Mouse (Mus musculus): ENCODE data around the gene Gstt1. TPM values are rescaled to one million over a fixed set of nuclear protein-coding genes. Genes with fewer than 3 reads are reported as not detected.

Gene Gstt1
- polyA plus RNA-seq, 1 experiment: 492 TPM

DNA sequence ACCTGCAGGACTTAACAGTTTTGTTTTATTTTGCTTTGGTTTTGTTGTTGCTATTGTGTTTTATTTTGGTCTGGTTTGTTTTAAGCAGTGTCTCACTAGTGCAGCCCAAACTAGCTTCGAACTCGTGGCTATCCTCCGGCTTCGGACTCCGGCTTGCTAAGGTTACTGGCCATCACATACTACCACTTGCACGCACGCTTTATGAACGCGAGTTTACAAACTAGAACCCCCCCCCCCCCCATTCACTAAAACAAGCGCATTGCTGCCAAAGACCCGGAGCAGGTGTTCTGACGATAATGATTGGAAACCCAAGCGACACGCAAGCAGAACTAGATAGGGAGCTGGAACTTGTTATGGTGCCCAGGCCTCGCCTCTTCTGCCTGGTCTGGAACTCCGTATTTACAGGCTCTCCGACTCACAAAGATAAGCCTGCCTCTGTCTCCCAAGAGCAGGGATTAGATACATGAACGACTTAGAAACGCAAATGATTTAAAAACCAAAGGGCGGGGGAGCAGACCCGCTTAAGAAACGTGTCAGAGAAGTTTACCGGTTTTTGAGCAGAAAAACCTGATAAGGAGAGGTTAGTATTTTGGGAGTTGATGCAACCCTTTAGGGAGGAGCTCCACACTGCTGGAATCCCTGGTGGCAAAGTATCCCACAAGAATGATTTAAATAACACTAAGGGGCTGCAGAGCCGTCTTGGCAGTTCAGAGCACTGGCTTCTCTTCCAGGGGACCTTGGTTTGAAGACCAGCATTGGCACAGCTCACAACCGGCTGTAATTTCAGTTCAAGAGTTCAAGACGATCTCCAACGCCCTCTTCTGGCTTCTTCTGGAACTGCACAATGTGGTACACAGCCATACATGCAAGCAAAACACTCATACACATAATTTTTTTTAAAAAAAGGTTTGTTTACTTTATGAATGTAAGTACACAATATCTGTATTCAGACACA is 33.6 kb downstream of the Gstt1 start:
- Histone ChIP-seq H3K4me1 (ENCODE audit: control insufficient read depth, insufficient read depth, low read length) (peaks cover 5% of the 10 kb centered on the region; the same call in 1 of the 2 replicates), H3K27me3 (replicated peaks; ENCODE audit: control insufficient read depth, insufficient read depth, low read length) (no peaks in the 10 kb centered on the region), H3K27ac (ENCODE audit: insufficient read depth, low read depth, low read length) (peak overlapping the region; percentile 25; the same call in 1 of the 2 replicates), H3K4me3 (ENCODE audit: insufficient read depth, low read depth, low read length) (peak overlapping the region; percentile 77), H3K36me3 (ENCODE audit: control insufficient read depth, insufficient read depth, low read length) (no peaks in the 10 kb centered on the region)
- peak; percentile 69 for DNase-seq
- TF ChIP-seq POLR2A (IDR thresholded peaks at IDR 0.05; ENCODE audit: low read depth, low read length) (no peak), CTCF (conservative IDR thresholded peaks at IDR 0.05; ENCODE audit: insufficient read depth, insufficient read length, low read depth, low read length) (peak; percentile 57)
- 1% methylated on average over 27 of the region's 27 CpGs for WGBS

DNA sequence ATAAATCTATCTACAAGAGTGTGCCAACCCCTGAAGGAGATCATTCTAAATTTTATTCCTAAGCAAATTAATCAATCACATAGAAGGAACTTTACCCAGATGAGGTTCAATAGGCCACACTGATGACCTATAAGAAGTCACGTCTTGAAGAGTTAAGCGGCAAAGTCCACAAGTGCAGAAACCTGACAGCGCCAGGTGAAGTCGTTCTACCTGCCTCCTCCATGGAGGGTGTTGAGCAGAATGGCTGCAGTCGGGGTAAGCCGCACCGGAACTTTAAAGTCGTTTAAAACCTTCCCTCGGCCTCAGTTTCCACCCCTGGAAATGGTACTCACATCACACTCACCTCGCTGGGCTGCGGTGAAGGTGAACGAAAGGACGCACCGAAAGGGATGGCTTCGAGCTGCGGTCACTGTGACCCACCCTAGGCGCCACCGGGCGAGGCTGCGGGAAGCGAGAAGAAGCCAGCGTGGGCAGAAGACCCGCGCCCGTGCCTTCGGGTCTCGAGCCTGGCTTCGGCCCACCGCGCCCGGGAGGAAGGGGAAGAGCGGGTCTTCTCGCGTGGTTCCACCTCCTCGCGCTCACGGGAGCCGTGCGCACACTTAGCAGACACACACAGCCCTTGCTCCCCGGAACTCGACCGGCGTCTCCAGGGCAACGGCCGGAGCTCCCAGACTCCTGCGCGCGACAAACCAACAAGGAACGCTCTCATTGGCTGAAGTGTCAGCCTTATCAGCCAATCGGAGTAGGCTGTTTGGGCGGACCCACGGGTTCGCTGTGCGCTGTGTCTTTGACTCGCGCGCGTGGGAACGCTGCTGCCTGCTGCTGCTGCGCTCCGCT is 34.5 kb downstream of the Gstt1 start, which contains the start of gene Cabin1:
Gene Cabin1, minus strand, starts transcription at position 660 of the 837 bp plus-strand sequence.
- WGBS: under 1% methylated on average over 61 of the region's 61 CpGs
- no peak for TF ChIP-seq CTCF (conservative IDR thresholded peaks at IDR 0.05; ENCODE audit: insufficient read depth, insufficient read length, low read depth, low read length)
- TF ChIP-seq POLR2A (IDR thresholded peaks at IDR 0.05; ENCODE audit: low read depth, low read length): peak; percentile 39
- H3K4me1 ChIP-seq (ENCODE audit: control insufficient read depth, insufficient read depth, low read length): peaks cover 5% of the 10 kb centered on the region; the same call in 1 of the 2 replicates
- peak within 1 kb of the TSS; percentile 55 for H3K27ac ChIP-seq (ENCODE audit: insufficient read depth, low read depth, low read length)
- peak; percentile 99 for DNase-seq
- no peaks in the 10 kb centered on the region for H3K36me3 ChIP-seq (ENCODE audit: control insufficient read depth, insufficient read depth, low read length)
- no peaks in the 10 kb centered on the region for H3K27me3 ChIP-seq (replicated peaks; ENCODE audit: control insufficient read depth, insufficient read depth, low read length)
- peak within 1 kb of the TSS; percentile 77 for H3K4me3 ChIP-seq (ENCODE audit: insufficient read depth, low read depth, low read length)

DNA sequence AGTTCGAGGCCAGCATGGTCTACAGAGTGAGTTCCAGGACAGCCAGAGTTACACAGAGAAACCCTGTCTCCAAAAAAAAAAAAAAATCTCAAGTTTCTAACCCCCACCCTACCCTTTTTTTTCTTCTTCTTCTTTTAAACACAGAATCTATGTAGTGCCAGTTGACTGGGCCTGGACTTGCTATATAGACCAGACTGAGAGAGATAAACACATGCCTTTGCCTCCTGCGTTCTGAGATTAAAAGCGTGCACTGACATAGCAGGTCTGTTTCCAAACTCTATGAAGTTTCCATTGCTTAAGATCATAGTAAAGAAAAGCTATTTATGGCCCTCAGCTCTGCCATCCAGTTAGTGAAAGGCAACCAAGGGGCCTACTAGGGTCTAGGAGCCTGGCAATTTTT is 36.0 kb downstream of the Gstt1 start:
- H3K27me3 ChIP-seq (replicated peaks; ENCODE audit: control insufficient read depth, insufficient read depth, low read length): no peaks in the 10 kb centered on the region
- TF ChIP-seq CTCF (conservative IDR thresholded peaks at IDR 0.05; ENCODE audit: insufficient read depth, insufficient read length, low read depth, low read length) (no peak), POLR2A (IDR thresholded peaks at IDR 0.05; ENCODE audit: low read depth, low read length) (no peak)
- WGBS: 87% methylated on average over 3 of the region's 3 CpGs
- H3K4me3 ChIP-seq (ENCODE audit: insufficient read depth, low read depth, low read length): no peak overlapping the region
- no peaks in the 10 kb centered on the region for H3K36me3 ChIP-seq (ENCODE audit: control insufficient read depth, insufficient read depth, low read length)
- DNase-seq: no peak
- peaks cover 5% of the 10 kb centered on the region; the same call in 1 of the 2 replicates for H3K4me1 ChIP-seq (ENCODE audit: control insufficient read depth, insufficient read depth, low read length)
- no peak overlapping the region for H3K27ac ChIP-seq (ENCODE audit: insufficient read depth, low read depth, low read length)

- TF ChIP-seq POLR2A (IDR thresholded peaks at IDR 0.05; ENCODE audit: low read depth, low read length): no peak
- no peak for TF ChIP-seq CTCF (conservative IDR thresholded peaks at IDR 0.05; ENCODE audit: insufficient read depth, insufficient read length, low read depth, low read length)
- Histone ChIP-seq H3K4me3 (ENCODE audit: insufficient read depth, low read depth, low read length) (no peak overlapping the region), H3K27ac (ENCODE audit: insufficient read depth, low read depth, low read length) (no peak overlapping the region), H3K36me3 (ENCODE audit: control insufficient read depth, insufficient read depth, low read length) (no peaks in the 10 kb centered on the region), H3K4me1 (ENCODE audit: control insufficient read depth, insufficient read depth, low read length) (peaks cover 5% of the 10 kb centered on the region; the same call in 1 of the 2 replicates), H3K27me3 (replicated peaks; ENCODE audit: control insufficient read depth, insufficient read depth, low read length) (no peaks in the 10 kb centered on the region)
- 99% methylated on average over 3 of the region's 3 CpGs for WGBS
- DNase-seq: no peak
These were observed 38.1 kb downstream of the Gstt1 start for GRCm38 (mm10) chr10:75760311-75760710.

GRCm38 (mm10) chr10:75756719-75757118 is 41.7 kb downstream of the Gstt1 start:
- no peak overlapping the region for H3K27ac ChIP-seq (ENCODE audit: insufficient read depth, low read depth, low read length)
- no peaks in the 10 kb centered on the region for H3K4me1 ChIP-seq (ENCODE audit: control insufficient read depth, insufficient read depth, low read length)
- WGBS: 86% methylated on average over 11 of the region's 11 CpGs
- H3K4me3 ChIP-seq (ENCODE audit: insufficient read depth, low read depth, low read length): no peak overlapping the region
- no peaks in the 10 kb centered on the region; the same call in 1 of the 2 replicates for H3K36me3 ChIP-seq (ENCODE audit: control insufficient read depth, insufficient read depth, low read length)
- H3K27me3 ChIP-seq (replicated peaks; ENCODE audit: control insufficient read depth, insufficient read depth, low read length): no peaks in the 10 kb centered on the region
- DNase-seq: no peak
- TF ChIP-seq CTCF (conservative IDR thresholded peaks at IDR 0.05; ENCODE audit: insufficient read depth, insufficient read length, low read depth, low read length): no peak
- no peak for TF ChIP-seq POLR2A (IDR thresholded peaks at IDR 0.05; ENCODE audit: low read depth, low read length)

DNA sequence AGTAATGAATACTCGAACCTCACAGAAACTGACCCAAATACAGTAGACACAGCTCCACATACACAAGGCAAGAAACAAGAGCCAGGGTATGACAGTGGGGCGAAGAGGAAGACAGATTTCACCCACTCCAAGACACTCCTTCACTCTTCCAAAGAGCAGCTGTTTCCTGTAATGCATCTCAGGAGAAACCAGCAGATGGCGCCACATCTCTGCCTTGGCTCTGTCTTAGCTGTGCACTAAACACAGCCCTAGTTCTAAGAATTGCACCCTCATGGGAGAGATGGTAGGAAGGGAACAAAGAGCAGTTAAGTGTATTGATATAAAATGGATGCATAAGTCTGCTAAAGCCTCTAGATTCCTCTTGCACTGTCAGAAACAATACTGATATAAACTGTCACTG is 54.4 kb downstream of the Gstt1 start:
- peak; percentile 81 for DNase-seq
- WGBS: 40% methylated on average over 3 of the region's 3 CpGs
- H3K36me3 ChIP-seq (ENCODE audit: control insufficient read depth, insufficient read depth, low read length): peaks cover 1% of the 10 kb centered on the region; the same call in 1 of the 2 replicates

More for the DNA sequence above, 54.4 kb downstream of the Gstt1 start:
- TF ChIP-seq POLR2A (IDR thresholded peaks at IDR 0.05; ENCODE audit: low read depth, low read length): no peak
- TF ChIP-seq CTCF (conservative IDR thresholded peaks at IDR 0.05; ENCODE audit: insufficient read depth, insufficient read length, low read depth, low read length): peak; percentile 96
- no peaks in the 10 kb centered on the region for H3K27me3 ChIP-seq (replicated peaks; ENCODE audit: control insufficient read depth, insufficient read depth, low read length)
- H3K4me1 ChIP-seq (ENCODE audit: control insufficient read depth, insufficient read depth, low read length): no peaks in the 10 kb centered on the region
- no peak overlapping the region for H3K27ac ChIP-seq (ENCODE audit: insufficient read depth, low read depth, low read length)
- no peak overlapping the region for H3K4me3 ChIP-seq (ENCODE audit: insufficient read depth, low read depth, low read length)
